Mouse (Mus musculus) layer of hippocampus, adult 11-12 months (tissue): ENCODE measurements around the gene Pnmal2.

Experiments used
- DNase-seq: peaks from one replicate; pipeline ENCODE4 v3.0.0; 2022; ENCODE audit warnings: low spot score

Pnmal2 gene

DNA sequence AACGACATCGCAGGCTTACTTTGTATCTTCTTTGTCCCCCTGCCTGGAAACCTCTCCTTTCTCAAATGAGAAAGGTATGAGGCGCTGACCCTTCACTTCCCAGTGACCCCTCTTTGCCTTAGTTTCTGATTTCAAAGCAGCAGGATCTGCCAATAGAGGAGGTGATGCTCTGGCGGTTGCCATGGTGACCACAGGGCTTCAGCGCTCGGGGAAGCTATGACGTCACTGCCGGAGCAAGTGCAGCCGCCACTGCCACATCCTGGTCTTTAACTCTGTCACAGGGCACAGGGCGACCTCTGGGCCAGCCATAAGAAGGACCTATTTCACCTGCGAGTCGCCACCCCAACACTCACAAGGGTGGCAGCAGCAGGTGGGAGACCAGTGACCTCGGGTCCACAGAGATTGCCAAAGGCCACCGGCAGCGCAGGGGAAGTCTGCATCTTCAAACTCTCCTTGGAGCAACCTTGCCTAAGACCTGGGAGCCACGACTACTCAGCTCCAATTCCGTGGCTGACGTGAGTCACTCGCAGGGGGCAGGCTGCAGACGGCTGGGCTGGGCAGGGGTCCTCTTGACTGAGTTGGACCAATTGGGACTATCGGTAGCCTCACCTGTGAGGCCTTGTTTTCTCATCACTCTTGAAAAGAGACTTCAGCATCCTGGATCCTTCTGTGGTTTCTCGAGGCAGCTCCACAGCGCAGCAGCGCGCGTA is 38.5 kb downstream of the Pnmal2 start, which contains the start of gene Gm42372:
Gm42372 (plus strand) TSS at position 228 of the 710 bp plus-strand sequence.
- peak; percentile 90 for DNase-seq

DNA sequence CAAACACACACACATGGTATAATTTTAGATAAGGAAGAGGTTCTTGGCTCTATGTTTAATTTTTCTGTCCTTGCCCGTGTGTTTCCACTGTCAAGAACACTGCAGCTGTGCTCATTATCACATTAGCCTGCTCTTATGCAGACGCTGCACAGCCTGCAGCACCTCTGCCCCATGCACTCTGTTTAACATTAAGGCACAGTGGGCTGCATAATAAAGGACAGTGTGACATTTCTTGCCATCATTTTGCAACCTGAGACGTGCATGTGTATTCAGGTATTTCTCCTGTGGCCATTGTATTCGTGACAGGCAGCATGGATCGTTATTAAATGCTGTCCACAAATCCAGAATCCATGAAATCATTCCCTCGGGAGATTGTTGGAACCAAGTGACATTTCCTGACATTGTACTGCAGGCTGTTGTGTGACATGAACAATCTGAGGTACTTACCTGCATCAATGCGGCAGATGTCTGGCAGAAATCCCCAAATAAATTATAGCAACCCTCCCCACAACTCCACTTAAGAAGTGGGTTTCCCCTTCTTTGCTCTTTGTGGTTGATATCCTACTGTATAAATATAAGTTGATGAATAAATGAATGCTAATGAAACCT is 43.2 kb downstream of the Pnmal2 start:
- no peak for DNase-seq

DNA sequence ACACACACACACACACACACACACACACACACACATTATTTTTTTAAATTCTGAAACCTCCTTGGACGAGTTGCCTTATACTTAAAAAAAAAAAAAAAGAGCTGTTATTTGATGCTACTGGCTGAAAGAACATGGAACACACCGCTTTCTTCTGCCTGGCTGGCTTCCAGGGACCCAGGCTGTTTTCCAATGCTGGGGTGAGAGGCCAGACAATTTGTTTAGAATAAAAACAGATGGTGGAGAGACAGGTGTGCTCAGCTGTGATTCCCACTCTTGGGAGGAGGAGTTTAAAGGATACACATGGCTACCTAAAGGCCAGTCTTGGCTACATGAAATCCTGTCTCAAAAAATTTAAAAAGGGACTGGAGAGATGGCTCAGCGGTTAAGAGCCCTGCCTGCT is 43.9 kb downstream of the Pnmal2 start:
- DNase-seq: no peak

DNA sequence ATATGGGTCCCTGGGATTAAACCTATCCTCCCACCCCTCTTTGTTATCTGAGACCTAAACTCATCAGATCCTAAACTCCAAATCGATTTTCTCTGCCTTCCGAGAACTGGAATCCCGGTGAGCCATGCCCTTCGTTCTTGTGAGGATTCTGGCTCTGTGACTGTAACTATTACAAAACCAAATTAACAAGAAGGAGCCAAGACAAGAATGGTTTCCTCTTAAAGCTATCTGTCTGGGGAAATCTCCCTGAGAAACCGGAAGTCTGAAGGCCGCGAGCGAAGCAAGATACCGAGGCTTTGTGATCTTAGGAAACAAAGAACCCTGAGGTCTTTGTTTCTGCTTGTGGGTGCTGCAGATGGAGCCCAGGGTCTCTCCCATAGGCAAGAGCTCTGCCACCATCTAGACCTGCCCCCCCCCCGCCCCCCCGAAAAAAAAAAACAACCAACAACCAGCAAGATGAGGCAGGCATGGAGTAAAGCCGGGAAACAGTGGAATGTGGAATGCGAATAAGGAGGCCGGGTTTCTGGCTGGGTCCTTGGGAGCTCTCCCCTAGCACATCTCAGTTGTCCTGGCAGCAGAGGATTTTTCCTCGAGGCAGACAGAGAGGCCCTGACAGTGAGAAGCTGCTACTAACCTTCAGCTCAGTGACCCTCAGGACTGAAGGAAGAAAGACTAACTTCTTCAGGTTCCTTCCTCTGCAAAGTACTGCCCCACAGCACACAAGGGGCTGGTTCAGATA is 45.7 kb downstream of the Pnmal2 start:
- no peak for DNase-seq

DNA sequence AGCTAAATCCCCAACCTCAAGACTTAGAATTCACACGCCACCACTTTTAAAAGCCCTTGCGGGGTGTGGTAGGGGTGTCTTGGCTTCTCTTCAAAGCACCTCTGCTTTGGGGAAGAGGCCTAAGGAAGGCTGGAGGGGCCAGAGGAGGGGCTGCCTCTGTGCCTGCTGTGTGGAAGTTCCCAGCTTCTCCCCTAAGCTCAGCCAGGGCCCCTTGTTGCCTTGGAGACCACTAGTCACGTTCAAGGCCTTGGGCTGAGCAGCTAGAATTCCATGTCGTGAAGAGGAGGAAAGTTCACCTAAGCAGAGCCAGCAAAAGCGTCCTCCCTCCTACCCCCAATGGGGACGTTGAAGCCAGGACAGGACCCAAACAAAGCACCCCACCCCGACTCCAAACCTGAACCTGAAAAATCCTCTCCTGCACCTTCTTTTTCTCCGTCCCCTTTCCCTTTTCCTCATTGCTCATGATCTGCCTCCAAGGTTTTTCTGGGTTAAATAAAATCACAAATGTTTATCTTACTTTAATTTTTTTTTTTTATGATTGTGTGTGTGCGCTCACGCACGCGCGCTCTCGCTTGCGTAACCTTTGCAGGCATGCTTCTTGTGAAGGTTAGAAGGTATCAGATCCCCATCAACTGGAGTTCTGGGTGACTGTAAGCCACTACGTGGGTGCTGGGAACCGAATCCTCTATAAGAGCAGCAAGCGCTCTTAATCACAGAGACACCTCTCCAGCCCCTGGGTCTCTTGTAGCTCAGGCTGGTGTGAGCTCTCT is 47.4 kb downstream of the Pnmal2 start:
- no peak for DNase-seq

DNA sequence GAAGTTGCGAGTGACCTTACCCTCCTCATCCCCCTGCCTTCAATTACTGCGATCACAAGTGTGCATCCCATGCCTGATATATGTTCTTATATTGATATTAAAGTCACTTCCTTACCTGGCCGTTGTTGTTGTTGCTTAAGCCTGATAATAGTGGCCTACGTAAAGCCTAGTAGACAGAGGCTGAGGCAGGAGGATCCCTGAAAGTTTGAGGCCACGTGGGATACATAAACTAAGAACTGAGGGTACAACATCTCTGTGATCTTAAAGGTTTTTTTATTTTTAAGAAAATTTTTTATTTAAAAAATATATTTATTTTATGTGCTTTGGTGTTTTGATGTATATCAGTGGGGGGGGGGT is 47.9 kb downstream of the Pnmal2 start, which contains the start of gene Ccdc8:
Ccdc8 (plus strand) TSS at position 258 of the 357 bp plus-strand sequence.
- DNase-seq: no peak

DNA sequence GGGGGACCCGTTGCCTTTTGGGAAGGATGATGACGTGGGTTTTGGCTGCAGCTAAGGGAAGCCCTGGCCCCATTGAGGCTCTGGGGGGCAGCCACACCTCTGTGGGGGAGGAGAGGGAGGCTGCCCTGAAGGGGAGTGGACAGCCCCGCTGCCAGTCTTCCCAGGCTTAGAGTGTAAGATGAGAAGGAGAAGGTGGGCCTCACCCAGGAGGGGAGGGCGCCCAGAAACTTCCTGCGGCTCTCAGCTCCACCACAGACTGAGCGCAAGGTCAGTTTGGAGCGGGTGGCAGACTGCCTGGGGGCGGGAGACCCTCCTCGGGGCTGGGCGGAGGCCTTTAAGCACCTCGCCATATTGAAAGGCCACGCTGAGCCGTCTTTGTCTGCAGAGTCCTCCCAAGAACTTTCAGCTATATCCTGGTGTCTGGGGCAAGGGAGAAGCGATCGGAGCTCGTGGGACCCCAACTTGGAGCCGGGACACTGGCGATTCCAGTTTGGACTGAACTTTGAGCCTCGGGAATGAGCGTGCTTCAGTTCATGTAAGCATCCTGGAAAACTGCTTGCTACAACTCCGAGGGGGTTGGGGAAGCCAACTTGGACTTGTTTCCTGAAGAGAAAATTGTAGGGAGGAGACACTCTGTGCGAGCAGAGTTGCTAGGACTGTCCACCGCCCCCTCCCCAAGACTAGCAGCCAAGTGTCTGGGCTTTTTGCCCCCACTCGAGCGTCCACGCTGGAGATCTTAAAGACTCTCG is 49.3 kb downstream of the Pnmal2 start:
- DNase-seq: no peak

DNA sequence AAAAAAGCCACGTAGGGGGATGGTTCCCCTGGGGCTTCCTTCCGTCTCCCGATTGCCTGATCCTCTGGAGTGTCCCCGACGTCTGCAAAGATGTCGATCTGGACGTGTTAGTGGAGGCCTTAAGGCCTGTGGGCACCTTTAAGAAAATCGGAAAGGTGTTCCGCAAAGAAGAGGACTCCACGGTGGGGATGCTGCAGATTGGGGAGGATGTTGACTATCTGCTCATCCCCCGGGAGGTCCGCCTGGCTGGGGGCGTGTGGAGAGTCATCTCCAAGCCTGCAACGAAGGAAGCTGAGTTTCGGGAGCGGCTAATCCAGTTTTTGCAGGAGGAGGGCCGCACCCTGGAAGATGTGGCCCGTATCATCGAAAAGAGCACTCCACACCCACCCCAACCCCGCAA is 49.9 kb downstream of the Pnmal2 start:
- no peak for DNase-seq

DNA sequence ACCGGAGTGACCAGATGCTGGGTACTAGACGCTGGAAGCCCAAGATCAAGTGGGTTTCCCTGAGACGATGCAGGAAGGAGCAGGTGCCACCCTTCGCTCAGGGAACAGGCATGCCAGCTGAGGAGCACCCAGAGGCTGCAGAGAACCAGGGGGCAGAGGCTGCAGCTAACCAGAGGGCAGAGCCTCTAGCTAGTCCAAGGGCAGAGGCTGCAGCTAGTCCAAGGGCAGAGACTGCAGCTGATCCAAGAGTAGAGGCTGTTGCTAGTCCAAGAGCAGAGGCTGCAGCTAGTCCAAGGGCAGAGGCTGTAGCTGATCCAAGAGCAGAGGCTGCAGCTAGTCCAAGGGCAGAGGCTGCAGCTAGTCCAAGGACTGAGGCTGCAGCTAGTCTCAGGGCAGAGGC is 50.9 kb downstream of the Pnmal2 start:
- no peak for DNase-seq
